In genomic region chr2:140549286-140549685, GRCm38 (mm10) we compare ENCODE assay signal across 24 mouse cellular contexts.
"Had no signal": no experiment of that assay in that cellular context is flagged by ENCODE, and none has a peak within 500 bp of the region (broad histone marks: within the 10 kb centered on the region; RNA-seq: fewer than 3 reads in every experiment).

No protein-coding gene starts in this region.

- H3K9ac ChIP-seq: kidney, embryonic 15.5 days; limb, embryonic 13.5 days; liver, embryonic 12.5 days; liver, embryonic 15.5 days; lung, embryonic 15.5 days; midbrain, embryonic 13.5 days; neural tube, embryonic 13.5 days had no signal

- H3K9me3 ChIP-seq: kidney, embryonic 15.5 days; limb, embryonic 13.5 days; liver, embryonic 12.5 days; liver, embryonic 15.5 days; lung, embryonic 15.5 days; megakaryocyte, embryonic 14.5 days; midbrain, embryonic 10.5 days; midbrain, embryonic 13.5 days; neural tube, embryonic 13.5 days had no signal

- H3K4me2 ChIP-seq: kidney, embryonic 15.5 days; limb, embryonic 13.5 days; liver, embryonic 12.5 days; liver, embryonic 15.5 days; lung, embryonic 15.5 days; midbrain, embryonic 13.5 days; neural tube, embryonic 13.5 days had no signal

- H3K4me1 ChIP-seq: kidney, embryonic 15.5 days; limb, embryonic 13.5 days; liver, embryonic 12.5 days; liver, embryonic 15.5 days; lung, embryonic 15.5 days; megakaryocyte, embryonic 14.5 days; midbrain, embryonic 10.5 days; midbrain, embryonic 13.5 days; neural tube, embryonic 13.5 days had no signal

- H3K36me3 ChIP-seq: kidney, embryonic 15.5 days; limb, embryonic 13.5 days; liver, embryonic 12.5 days; liver, embryonic 15.5 days; lung, embryonic 15.5 days; midbrain, embryonic 10.5 days; midbrain, embryonic 13.5 days; neural tube, embryonic 13.5 days had no signal

- ATAC-seq: liver, embryonic 12.5 days; midbrain, embryonic 13.5 days; midbrain, embryonic 16.5 days had no signal

- H3K27me3 ChIP-seq: kidney, embryonic 15.5 days; limb, embryonic 13.5 days; liver, embryonic 12.5 days; liver, embryonic 15.5 days; lung, embryonic 15.5 days; megakaryocyte, embryonic 14.5 days; midbrain, embryonic 13.5 days; neural tube, embryonic 13.5 days had no signal

- H3K27ac ChIP-seq: kidney, embryonic 15.5 days; left cerebral cortex, adult 2 months; limb, embryonic 13.5 days; liver, embryonic 12.5 days; liver, embryonic 15.5 days; lung, embryonic 15.5 days; midbrain, embryonic 10.5 days; midbrain, embryonic 13.5 days; neural tube, embryonic 13.5 days had no signal

- DNase-seq: kidney, postnatal 10 days; kidney, postnatal 36 days; layer of hippocampus, postnatal 36 days; liver; lung, adult 18-20 months; lung, postnatal 10 days; lung, postnatal 36 days; retina, postnatal 1 day; right cerebral cortex, postnatal 25 days; thymus, adult 2 months; thymus, postnatal 14 days; thymus, postnatal 4 days had no signal

- H3K4me3 ChIP-seq: kidney, embryonic 15.5 days; left cerebral cortex, adult 2 months; limb, embryonic 13.5 days; liver, embryonic 12.5 days; liver, embryonic 15.5 days; lung, embryonic 15.5 days; megakaryocyte, embryonic 14.5 days; midbrain, embryonic 10.5 days; midbrain, embryonic 13.5 days; myocyte; neural tube, embryonic 13.5 days had no signal
